Mouse (Mus musculus): ENCODE data around the gene Hnrnpul1.

- TF ChIP-seq ZC3H11A (IDR thresholded peaks at IDR 0.05; ENCODE audit: borderline replicate concordance, low read depth, low read length) = no peak
- TF ChIP-seq MAFK (IDR thresholded peaks at IDR 0.05; ENCODE audit: insufficient read depth, low read depth, low read length) = no peak
- TF ChIP-seq ZNF384 (IDR thresholded peaks at IDR 0.05; ENCODE audit: low read depth, low read length) = no peak
- TF ChIP-seq CHD2 (IDR thresholded peaks at IDR 0.05; ENCODE audit: low read depth, low read length) = no peak
- TF ChIP-seq HCFC1 (IDR thresholded peaks at IDR 0.05; ENCODE audit: borderline replicate concordance, insufficient read depth, low read length) = no peak
Measured at GRCm38 (mm10) chr7:25799369-25799768, 44.8 kb upstream of the Hnrnpul1 start.

Data from ES-E14 (cell line).